Mouse (Mus musculus) hindbrain, embryonic 13.5 days (tissue): ENCODE measurements around the gene Prom1. TPM values are rescaled to one million over a fixed set of nuclear protein-coding genes. Genes with fewer than 3 reads are reported as not detected.

Source experiments
- ATAC-seq: fragments of 200-750 bp; cut with Nextera tagmentation; 2 replicates; pipeline ENCODE4 v1.8.0; 2017; ENCODE audit warnings: moderate TSS enrichment; ENCODE audit not compliant: low FRiP score
- H3K27ac ChIP-seq: fragments of 300-500 bp; sonication (generic); 2 replicates; pipeline ENCODE4 v1.5.1; 2015; ENCODE audit warnings: inconsistent platforms, mild to moderate bottlenecking, moderate library complexity
- H3K27me3 ChIP-seq: fragments of 300-500 bp; sonication (generic); 2 replicates; pipeline ENCODE4 v1.6.1; 2015; ENCODE audit warnings: mild to moderate bottlenecking, inconsistent platforms
- H3K36me3 ChIP-seq: fragments of 300-500 bp; sonication (generic); 2 replicates; pipeline ENCODE4 v1.6.1; 2015; ENCODE audit warnings: mild to moderate bottlenecking, inconsistent platforms
- H3K4me1 ChIP-seq: fragments of 300-500 bp; sonication (generic); replicated peaks from 2 replicates; pipeline ENCODE4 v1.6.1; 2015; ENCODE audit warnings: inconsistent platforms
- H3K4me2 ChIP-seq: fragments of 300-500 bp; sonication (generic); 2 replicates; pipeline ENCODE4 v1.6.1; 2015; ENCODE audit warnings: inconsistent platforms, mild to moderate bottlenecking, moderate library complexity
- H3K4me3 ChIP-seq: fragments of 300-500 bp; sonication (generic); 2 replicates; pipeline ENCODE4 v1.5.1; 2015; ENCODE audit warnings: mild to moderate bottlenecking, inconsistent platforms
- H3K9ac ChIP-seq: fragments of 300-500 bp; sonication (generic); 2 replicates; pipeline ENCODE4 v1.6.1; 2015; ENCODE audit warnings: mild to moderate bottlenecking, inconsistent platforms
- H3K9me3 ChIP-seq: fragments of 300-500 bp; sonication (generic); 2 replicates; pipeline ENCODE4 v1.6.1; 2016; ENCODE audit warnings: inconsistent platforms
- WGBS: fragments of 180-500 bp; shearing (Covaris S2); methylation state at CpG from one replicate; pipeline ENCODE4 v1.1.7; 2015; 5-methylcytosine and 5-hydroxymethylcytosine counted together
- polyA plus RNA-seq: library from polyadenylated mRNA; unstranded; fragments of >200 nt; fragmentation: Nextera tagmentation; extraction: Ambion mirVana; gene quantifications from 2 replicates; pipeline ENCODE4 v1.2.1, GENCODE M21; 2015

Prom1 gene
- polyA plus RNA-seq, 1 experiment from 2014 or later = 41.9 TPM

DNA sequence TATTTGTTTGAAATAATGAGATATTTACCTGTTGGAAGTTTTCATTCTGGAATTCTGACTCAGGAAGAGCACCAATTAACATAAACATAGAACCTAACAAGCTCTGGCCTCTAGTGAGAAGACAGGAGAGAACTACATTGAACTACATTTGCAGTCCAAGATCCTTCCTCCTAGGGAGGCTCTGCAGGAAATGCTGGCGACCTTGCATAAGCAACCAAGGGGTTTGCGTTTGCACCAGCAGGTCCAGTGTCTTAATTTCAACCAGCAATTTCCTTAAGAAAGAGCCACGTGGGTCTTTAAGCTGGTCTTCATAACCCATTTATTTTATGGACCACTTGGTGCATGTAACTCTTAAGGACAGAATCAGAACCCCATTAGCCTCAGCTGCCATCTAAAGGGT, 28.2 kb downstream of the Prom1 start:
- Histone ChIP-seq H3K4me1 (0 out of 2 replicates have a peak, but pooled peaks cover 2% of the 10 kb centered on the region), H3K27ac (no peak overlapping the region), H3K4me2 (no peak overlapping the region), H3K27me3 (no peaks in the 10 kb centered on the region), H3K4me3 (no peak overlapping the region), H3K9ac (no peak overlapping the region), H3K9me3 (no peaks in the 10 kb centered on the region), H3K36me3 (no peaks in the 10 kb centered on the region)
- WGBS = 79% methylated on average over 3 of the region's 3 CpGs
- no peak for ATAC-seq

DNA sequence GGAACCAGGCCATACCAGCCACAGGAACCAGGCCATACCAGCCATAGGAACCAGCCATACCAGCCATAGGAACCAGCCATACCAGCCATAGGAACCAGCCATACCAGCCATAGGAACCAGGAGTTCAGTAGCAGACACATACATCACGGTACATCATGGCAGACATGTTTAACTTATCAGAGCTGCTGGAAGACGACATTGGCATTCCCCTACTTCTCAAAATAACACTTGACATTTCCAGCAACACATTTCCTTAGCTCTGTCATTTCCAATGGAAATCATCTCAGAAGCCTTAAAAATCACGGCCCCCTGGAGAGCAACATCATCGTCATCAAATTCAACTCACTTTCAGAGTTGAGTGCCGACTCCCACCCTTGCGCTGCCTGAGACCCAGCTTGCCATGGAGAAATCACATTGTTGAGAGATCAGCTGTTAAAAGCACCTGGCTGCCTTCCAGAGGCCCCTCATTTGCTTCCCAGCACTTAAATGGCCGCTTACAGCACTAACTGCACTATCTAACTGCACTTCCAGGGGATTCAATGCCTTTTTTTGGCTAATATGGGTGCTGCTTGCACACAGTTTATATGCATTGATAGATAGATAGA, 31.2 kb downstream of the Prom1 start:
- no peaks in the 10 kb centered on the region for H3K9me3 ChIP-seq
- no peak overlapping the region for H3K4me2 ChIP-seq
- no peak overlapping the region for H3K9ac ChIP-seq
- no peaks in the 10 kb centered on the region for H3K27me3 ChIP-seq
- 74% methylated on average over 7 of the region's 7 CpGs for WGBS
- no peaks in the 10 kb centered on the region for H3K4me1 ChIP-seq
- H3K4me3 ChIP-seq = no peak overlapping the region
- no peak for ATAC-seq
- no peak overlapping the region for H3K27ac ChIP-seq
- 0 out of 2 replicates have a peak, but pooled peaks cover 3% of the 10 kb centered on the region for H3K36me3 ChIP-seq

- H3K36me3 ChIP-seq = peaks cover 7% of the 10 kb centered on the region
- H3K4me2 ChIP-seq = no peak overlapping the region
- no peak overlapping the region for H3K27ac ChIP-seq
- no peak for ATAC-seq
- H3K9me3 ChIP-seq = no peaks in the 10 kb centered on the region
- no peak overlapping the region for H3K9ac ChIP-seq
- H3K4me3 ChIP-seq = no peak overlapping the region
- 93% methylated on average over 3 of the region's 3 CpGs for whole genome bisulfite sequencing
- H3K4me1 ChIP-seq = no peaks in the 10 kb centered on the region
- no peaks in the 10 kb centered on the region for H3K27me3 ChIP-seq
These were observed 43.6 kb downstream of the Prom1 start for GRCm38 (mm10) chr5:44058258-44058657.

- Histone ChIP-seq H3K4me2 (no peak overlapping the region), H3K9ac (no peak overlapping the region), H3K4me3 (no peak overlapping the region), H3K27me3 (no peaks in the 10 kb centered on the region), H3K4me1 (no peaks in the 10 kb centered on the region), H3K36me3 (peaks cover 4% of the 10 kb centered on the region; the same call in 1 of the 2 replicates), H3K27ac (no peak overlapping the region), H3K9me3 (no peaks in the 10 kb centered on the region)
- no peak for ATAC-seq
- 82% methylated on average over 8 of the region's 8 CpGs for WGBS
These were observed 51.6 kb downstream of the Prom1 start for GRCm38 (mm10) chr5:44050213-44050612.

- Histone ChIP-seq H3K4me1 (no peaks in the 10 kb centered on the region), H3K36me3 (peaks cover 8% of the 10 kb centered on the region; the same call in 1 of the 2 replicates), H3K4me3 (no peak overlapping the region), H3K27ac (no peak overlapping the region), H3K4me2 (no peak overlapping the region), H3K27me3 (no peaks in the 10 kb centered on the region), H3K9me3 (no peaks in the 10 kb centered on the region), H3K9ac (no peak overlapping the region)
- WGBS = 73% methylated on average over 6 of the region's 6 CpGs
- no peak for ATAC-seq
These were observed 52.3 kb downstream of the Prom1 start for GRCm38 (mm10) chr5:44049395-44049976.

DNA sequence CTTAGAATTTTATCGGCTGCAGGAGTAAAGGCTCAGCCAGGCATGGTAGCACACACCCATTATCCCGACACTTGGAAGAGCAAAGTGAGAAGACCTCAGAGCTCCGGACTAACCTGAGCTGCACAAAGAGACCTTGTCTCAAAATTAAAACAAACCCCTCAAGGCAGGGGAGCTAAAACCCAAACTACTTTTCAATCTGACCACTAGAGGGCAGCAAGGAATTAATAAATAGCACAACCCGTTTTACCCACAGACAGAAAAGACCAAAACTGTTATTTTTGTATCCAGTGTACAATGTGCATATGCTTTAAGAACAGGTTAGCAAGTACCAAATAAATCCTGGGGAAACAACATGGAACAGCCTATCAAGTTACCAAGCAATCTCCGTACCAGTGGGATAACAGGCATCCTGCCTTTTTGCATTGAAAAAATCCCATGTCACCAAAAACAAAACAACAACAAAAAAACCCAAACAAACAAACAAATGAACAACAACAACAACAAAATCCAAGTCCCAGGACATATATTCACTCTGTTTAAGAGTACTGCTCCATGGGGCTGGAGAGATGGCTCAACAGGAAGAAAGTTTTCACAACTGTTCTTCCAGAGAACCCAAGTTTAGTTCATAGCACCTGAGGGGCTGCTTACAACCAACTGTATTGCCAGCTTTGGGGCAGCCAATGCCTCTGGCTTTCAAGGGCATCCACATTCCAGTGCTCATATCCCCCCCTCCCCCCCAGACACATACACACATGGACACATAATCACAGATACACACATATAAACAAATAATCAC, 53.1 kb downstream of the Prom1 start:
- H3K27me3 ChIP-seq = no peaks in the 10 kb centered on the region
- peaks cover 9% of the 10 kb centered on the region; the same call in 1 of the 2 replicates for H3K36me3 ChIP-seq
- no peaks in the 10 kb centered on the region for H3K9me3 ChIP-seq
- H3K4me1 ChIP-seq = no peaks in the 10 kb centered on the region
- H3K4me3 ChIP-seq = no peak overlapping the region
- H3K27ac ChIP-seq = no peak overlapping the region
- H3K9ac ChIP-seq = no peak overlapping the region
- no peak overlapping the region for H3K4me2 ChIP-seq
- 49% methylated on average over 5 of the region's 5 CpGs for WGBS
- ATAC-seq = 0 out of 2 replicates have a peak, but pooled peaks have one; percentile 65

DNA sequence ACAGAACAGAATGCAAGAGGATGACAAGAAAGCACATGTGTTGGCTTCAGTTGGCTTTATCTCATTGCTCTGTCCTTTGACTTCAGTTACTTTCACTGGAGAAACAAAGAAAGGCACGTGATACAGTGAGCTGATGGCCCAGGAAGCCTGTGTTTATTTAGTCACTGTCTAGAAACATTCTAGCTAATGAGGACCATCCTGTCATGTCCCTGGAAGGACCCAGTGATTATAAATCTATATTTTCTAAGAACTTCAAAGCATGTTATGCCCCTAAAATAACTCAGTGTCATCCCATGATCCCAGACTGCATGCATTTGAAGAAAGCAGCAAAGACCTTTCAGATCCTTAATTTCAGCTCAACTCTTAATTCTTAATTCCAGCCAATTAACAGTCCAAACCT, 60.1 kb downstream of the Prom1 start:
- no peak for ATAC-seq
- no peak overlapping the region for H3K4me3 ChIP-seq
- no peaks in the 10 kb centered on the region for H3K9me3 ChIP-seq
- no peaks in the 10 kb centered on the region for H3K4me1 ChIP-seq
- H3K27me3 ChIP-seq = no peaks in the 10 kb centered on the region
- no peak overlapping the region for H3K27ac ChIP-seq
- H3K36me3 ChIP-seq = peaks cover 11% of the 10 kb centered on the region; the same call in 1 of the 2 replicates
- 81% methylated on average over 1 of the region's 1 CpGs for WGBS
- no peak overlapping the region for H3K4me2 ChIP-seq
- H3K9ac ChIP-seq = no peak overlapping the region

GRCm38 (mm10) chr5:44041056-44041455, 60.8 kb downstream of the Prom1 start:
- H3K4me1 ChIP-seq = no peaks in the 10 kb centered on the region
- H3K4me3 ChIP-seq = no peak overlapping the region
- H3K4me2 ChIP-seq = no peak overlapping the region
- no peak overlapping the region for H3K27ac ChIP-seq
- no peak for ATAC-seq
- 82% methylated on average over 3 of the region's 3 CpGs for WGBS
- peaks cover 14% of the 10 kb centered on the region for H3K36me3 ChIP-seq
- H3K9me3 ChIP-seq = no peaks in the 10 kb centered on the region
- no peak overlapping the region for H3K9ac ChIP-seq
- no peaks in the 10 kb centered on the region for H3K27me3 ChIP-seq

GRCm38 (mm10) chr5:43998295-43998989, 103.4 kb downstream of the Prom1 start:
- no peak for ATAC-seq
- peaks cover 25% of the 10 kb centered on the region for H3K36me3 ChIP-seq
- H3K27ac ChIP-seq = no peak overlapping the region
- 93% methylated on average over 9 of the region's 9 CpGs for WGBS
- no peak overlapping the region for H3K9ac ChIP-seq
- no peaks in the 10 kb centered on the region for H3K4me1 ChIP-seq
- no peak overlapping the region for H3K4me2 ChIP-seq
- no peak overlapping the region for H3K4me3 ChIP-seq
- no peaks in the 10 kb centered on the region for H3K9me3 ChIP-seq
- no peaks in the 10 kb centered on the region for H3K27me3 ChIP-seq

GRCm38 (mm10) chr5:43997626-43998025, 104.2 kb downstream of the Prom1 start:
- H3K27me3 ChIP-seq = no peaks in the 10 kb centered on the region
- H3K4me3 ChIP-seq = no peak overlapping the region
- H3K27ac ChIP-seq = no peak overlapping the region
- WGBS = 92% methylated on average over 8 of the region's 8 CpGs
- H3K9ac ChIP-seq = no peak overlapping the region
- H3K9me3 ChIP-seq = no peaks in the 10 kb centered on the region
- ATAC-seq = no peak
- peaks cover 23% of the 10 kb centered on the region for H3K36me3 ChIP-seq
- H3K4me1 ChIP-seq = no peaks in the 10 kb centered on the region
- no peak overlapping the region for H3K4me2 ChIP-seq

DNA sequence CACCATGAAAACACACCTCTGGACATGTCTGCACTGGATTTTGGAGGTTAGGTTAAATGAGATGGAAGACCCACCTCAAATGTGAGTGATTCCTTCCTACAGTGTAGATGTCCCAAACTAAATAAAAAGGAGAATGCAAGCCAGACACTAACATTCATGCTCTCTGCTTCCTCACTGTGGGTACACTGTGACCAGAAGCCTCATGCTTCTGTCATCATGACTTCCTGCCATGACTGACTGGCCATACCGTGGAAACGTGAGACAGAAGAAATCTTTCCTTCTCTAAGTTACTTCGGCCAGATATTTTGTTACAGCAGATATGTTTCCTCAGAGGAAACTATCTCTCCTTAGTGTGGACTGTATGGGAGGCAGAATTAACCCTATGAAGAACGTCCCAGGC, 105.7 kb downstream of the Prom1 start:
- H3K9ac ChIP-seq = no peak overlapping the region
- no peaks in the 10 kb centered on the region for H3K9me3 ChIP-seq
- peaks cover 11% of the 10 kb centered on the region for H3K36me3 ChIP-seq
- no peak overlapping the region for H3K4me3 ChIP-seq
- no peaks in the 10 kb centered on the region for H3K4me1 ChIP-seq
- ATAC-seq = no peak
- H3K4me2 ChIP-seq = no peak overlapping the region
- no peak overlapping the region for H3K27ac ChIP-seq
- 93% methylated on average over 4 of the region's 4 CpGs for WGBS
- H3K27me3 ChIP-seq = no peaks in the 10 kb centered on the region

- Histone ChIP-seq H3K27me3 (no peaks in the 10 kb centered on the region), H3K9me3 (no peaks in the 10 kb centered on the region), H3K4me3 (no peak overlapping the region), H3K9ac (no peak overlapping the region), H3K36me3 (peaks cover 6% of the 10 kb centered on the region; the same call in 1 of the 2 replicates), H3K27ac (no peak overlapping the region), H3K4me2 (no peak overlapping the region), H3K4me1 (no peaks in the 10 kb centered on the region)
- WGBS = 99% methylated on average over 2 of the region's 2 CpGs
- ATAC-seq = no peak
These were observed 106.9 kb downstream of the Prom1 start for GRCm38 (mm10) chr5:43994981-43995380.
